ENCODE assay signal across 17 mouse cellular contexts in the genomic region with DNA sequence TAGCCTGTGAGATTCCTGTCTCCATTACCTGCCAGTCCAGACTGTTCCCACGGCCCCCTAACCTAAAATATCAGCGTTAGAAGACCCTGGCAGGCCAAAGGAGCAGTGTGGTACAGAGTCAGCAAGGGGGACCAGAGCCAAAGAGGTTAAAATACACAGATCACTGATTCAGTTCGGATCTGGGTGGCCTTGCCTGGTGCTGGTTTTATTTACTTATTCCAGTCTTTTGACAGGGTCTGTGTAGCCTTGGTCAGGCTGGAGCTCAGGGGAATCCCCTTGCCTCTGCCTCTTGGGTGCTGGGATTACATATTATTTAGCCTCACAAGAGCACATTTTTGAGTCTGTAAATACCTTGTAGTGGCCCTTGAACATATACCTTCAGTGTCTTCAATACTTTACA. TPM values are rescaled to one million over a fixed set of nuclear protein-coding genes. Genes with fewer than 3 reads are reported as not detected.
DNase-seq lines count a peak whose midpoint lies in the region; ATAC-seq and TF ChIP-seq lines count a peak whose summit lies in the region.
"Had no signal": no experiment of that assay in that cellular context is flagged by ENCODE, and none has a peak within 500 bp of the region (broad histone marks: within the 10 kb centered on the region; RNA-seq: fewer than 3 reads in every experiment).

No protein-coding gene starts in this region.

- H3K9ac ChIP-seq in heart, embryonic 12.5 days = no peak overlapping the region; the same call in 1 of the 2 replicates
- H3K9ac ChIP-seq in liver, embryonic 12.5 days = peak overlapping the region; percentile 61; the same call in 1 of the 2 replicates
- H3K9ac ChIP-seq in liver, postnatal 0 days (replicated peaks) = no peak overlapping the region
- no peak overlapping the region for H3K9ac ChIP-seq in forebrain, embryonic 16.5 days (replicated peaks; ENCODE audit: low read depth, low read length)

- peak overlapping the region; percentile 72 for H3K27ac ChIP-seq in heart, embryonic 12.5 days (ENCODE audit: poor library complexity, severe bottlenecking)
- peak overlapping the region; percentile 73 for H3K27ac ChIP-seq in left cerebral cortex, adult 2 months
- peak overlapping the region; percentile 83 for H3K27ac ChIP-seq in liver, embryonic 12.5 days
- peak overlapping the region; percentile 65 for H3K27ac ChIP-seq in liver, postnatal 0 days (ENCODE audit: low read depth)
- H3K27ac ChIP-seq in forebrain, embryonic 16.5 days (ENCODE audit: low read length) = no peak overlapping the region

- TF ChIP-seq EP300 in liver, postnatal 0 days (IDR thresholded peaks at IDR 0.05; ENCODE audit: low read depth) = no peak

- no peak overlapping the region for H3K4me2 ChIP-seq in heart, embryonic 12.5 days
- peak overlapping the region; percentile 65 for H3K4me2 ChIP-seq in liver, embryonic 12.5 days
- H3K4me2 ChIP-seq in liver, postnatal 0 days (ENCODE audit: low read depth, low read length) = no peak overlapping the region
- H3K4me2 ChIP-seq in forebrain, embryonic 16.5 days (ENCODE audit: low read length) = no peak overlapping the region

- intact Hi-C loops in heart, postnatal 25 days (cut with DNase I) = no loop called here
- intact Hi-C loops in left cerebral cortex, adult 2 months (cut with DNase I) = no loop called here

- TF ChIP-seq CTCF in left cerebral cortex, adult 2 months (IDR thresholded peaks at IDR 0.05) = no peak
- no peak for TF ChIP-seq CTCF in liver, postnatal 0 days (IDR thresholded peaks at IDR 0.05; ENCODE audit: low read depth)

- ATAC-seq in heart, embryonic 12.5 days (ENCODE audit: insufficient number of reproducible peaks, low FRiP score) = no peak
- ATAC-seq in liver, embryonic 12.5 days = no peak
- ATAC-seq in liver, postnatal 0 days = no peak
- no peak for ATAC-seq in forebrain, embryonic 16.5 days
- ATAC-seq: forebrain, embryonic 14.5 days; hindbrain, embryonic 16.5 days had no signal

- no peaks in the 10 kb centered on the region for H3K9me3 ChIP-seq in heart, embryonic 12.5 days (replicated peaks)
- H3K9me3 ChIP-seq in liver, embryonic 12.5 days (replicated peaks) = no peaks in the 10 kb centered on the region
- no peaks in the 10 kb centered on the region for H3K9me3 ChIP-seq in liver, postnatal 0 days (ENCODE audit: low read length)
- H3K9me3 ChIP-seq in forebrain, embryonic 16.5 days (ENCODE audit: control insufficient read depth, low read length) = no peaks in the 10 kb centered on the region
- H3K9me3 ChIP-seq: midbrain, embryonic 10.5 days had no signal

- no peaks in the 10 kb centered on the region for H3K27me3 ChIP-seq in heart, embryonic 12.5 days (replicated peaks)
- H3K27me3 ChIP-seq in liver, embryonic 12.5 days (replicated peaks) = no peaks in the 10 kb centered on the region
- H3K27me3 ChIP-seq in liver, postnatal 0 days (ENCODE audit: insufficient read depth, low read length) = no peaks in the 10 kb centered on the region
- H3K27me3 ChIP-seq in forebrain, embryonic 16.5 days (replicated peaks; ENCODE audit: control insufficient read depth, insufficient read depth, low read length) = no peaks in the 10 kb centered on the region

- no peak for DNase-seq in heart, postnatal 25 days (ENCODE audit: low spot score)
- DNase-seq in left cerebral cortex, adult 2 months (ENCODE audit: extremely low spot score in 1 of 2, low spot score in 2 of 2) = no peak
- no peak for DNase-seq in left cerebral cortex, adult 18-20 months (ENCODE audit: low spot score in 2 of 2)
- DNase-seq in liver, postnatal 0 days = no peak
- DNase-seq: cerebellum, postnatal 10 days; embryo, embryonic 11 days; kidney, adult 8-10 months; kidney, postnatal 36 days; lung, adult 2 months; lung, postnatal 4 days; thymus, postnatal 4 days had no signal

- WGBS in heart, embryonic 12.5 days = 54% methylated on average over 3 of the region's 3 CpGs
- 61% methylated on average over 3 of the region's 3 CpGs for whole genome bisulfite sequencing in liver, embryonic 12.5 days (ENCODE audit: insufficient replicate concordance)
- WGBS in liver, postnatal 0 days (ENCODE audit: insufficient replicate concordance) = 68% methylated on average over 3 of the region's 3 CpGs
- WGBS in forebrain, embryonic 16.5 days = 63% methylated on average over 3 of the region's 3 CpGs

- peaks cover 7% of the 10 kb centered on the region; the same call in 1 of the 2 replicates for H3K36me3 ChIP-seq in heart, embryonic 12.5 days
- no peaks in the 10 kb centered on the region for H3K36me3 ChIP-seq in liver, embryonic 12.5 days
- no peaks in the 10 kb centered on the region for H3K36me3 ChIP-seq in liver, postnatal 0 days (replicated peaks; ENCODE audit: insufficient read depth, low read length)
- H3K36me3 ChIP-seq in forebrain, embryonic 16.5 days (ENCODE audit: control insufficient read depth, insufficient read depth) = no peaks in the 10 kb centered on the region
- H3K36me3 ChIP-seq: midbrain, embryonic 10.5 days had no signal

- no peak overlapping the region for H3K4me3 ChIP-seq in heart, embryonic 12.5 days
- H3K4me3 ChIP-seq in left cerebral cortex, adult 2 months = no peak overlapping the region
- H3K4me3 ChIP-seq in liver, embryonic 12.5 days = peak overlapping the region; percentile 30; the same call in 1 of the 2 replicates
- H3K4me3 ChIP-seq in liver, postnatal 0 days (ENCODE audit: low read depth, low read length) = no peak overlapping the region
- no peak overlapping the region for H3K4me3 ChIP-seq in forebrain, embryonic 16.5 days (replicated peaks; ENCODE audit: low read length)
- H3K4me3 ChIP-seq: midbrain, embryonic 10.5 days had no signal

- peaks cover 63% of the 10 kb centered on the region for H3K4me1 ChIP-seq in heart, embryonic 12.5 days (replicated peaks)
- H3K4me1 ChIP-seq in liver, embryonic 12.5 days = peaks cover 69% of the 10 kb centered on the region
- peaks cover 43% of the 10 kb centered on the region for H3K4me1 ChIP-seq in liver, postnatal 0 days (ENCODE audit: insufficient read depth)
- peaks cover 10% of the 10 kb centered on the region; the same call in 1 of the 2 replicates for H3K4me1 ChIP-seq in forebrain, embryonic 16.5 days (replicated peaks; ENCODE audit: control insufficient read depth, insufficient read depth, low read length)

RNA-seq across cellular contexts. Expression of a gene that starts 9.5 kb away (rescaled TPM):
- 12.4 and 12.5 TPM in 2 replicates for polyA plus RNA-seq in heart, embryonic 12.5 days (2016; fragmentation: Nextera tagmentation; extraction: Ambion mirVana)
- 10 to 100 TPM; 14.8 to 19.4 TPM for total RNA-seq in heart, postnatal 25 days (2021)
- total RNA-seq in left cerebral cortex, adult 2 months (2021) = 10 to 100 TPM; 64.4 to 78.6 TPM
- total RNA-seq in left cerebral cortex, adult 18-20 months (2021) = 10 to 100 TPM; 66.5 to 75.0 TPM
- polyA plus RNA-seq in liver, embryonic 12.5 days (2016; fragmentation: Nextera tagmentation; extraction: Ambion mirVana) = 17.3 and 19.7 TPM in 2 replicates
- polyA plus RNA-seq in liver, postnatal 0 days (2015; fragmentation: Nextera tagmentation; extraction: Ambion mirVana) = 5.6 and 5.7 TPM in 2 replicates
- 6.9 and 7.5 TPM in 2 replicates for polyA plus RNA-seq in forebrain, embryonic 16.5 days (2015; fragmentation: Nextera tagmentation; extraction: Ambion mirVana)
